Mouse (Mus musculus): ENCODE measurements at regions not wholly inside any gene's neighbourhood (a gene's known extent, or its start where the extent isn't known, plus 50 kb on each side); places are given as distances from the start of the nearest gene placed in this dataset.

DNA sequence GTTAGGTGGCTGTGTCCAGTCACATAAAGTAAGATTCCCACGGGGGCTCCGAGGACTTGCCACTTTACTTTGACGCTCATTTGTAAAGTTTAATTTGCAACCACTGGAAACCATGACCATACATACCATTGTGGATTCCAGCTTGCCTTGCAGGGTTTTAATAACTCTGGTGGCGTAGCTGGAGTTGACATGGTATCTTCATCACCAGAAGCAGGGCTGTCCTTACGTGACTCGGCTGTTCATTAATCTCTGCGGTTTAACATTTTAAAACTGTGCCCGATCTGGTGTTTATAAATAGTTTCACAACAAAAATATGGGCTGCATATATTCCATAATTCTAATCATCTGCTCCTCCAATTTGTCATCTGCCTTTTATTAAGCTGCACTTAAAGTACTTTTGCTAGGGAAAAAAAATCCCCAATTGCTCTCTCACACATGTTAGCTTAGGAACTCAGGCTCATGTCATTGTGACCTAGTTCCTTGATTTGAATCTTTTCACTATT, 159.1 kb downstream of the Ndfip2 start:
- no peak for DNase-seq (ENCODE audit: low spot score)

DNA sequence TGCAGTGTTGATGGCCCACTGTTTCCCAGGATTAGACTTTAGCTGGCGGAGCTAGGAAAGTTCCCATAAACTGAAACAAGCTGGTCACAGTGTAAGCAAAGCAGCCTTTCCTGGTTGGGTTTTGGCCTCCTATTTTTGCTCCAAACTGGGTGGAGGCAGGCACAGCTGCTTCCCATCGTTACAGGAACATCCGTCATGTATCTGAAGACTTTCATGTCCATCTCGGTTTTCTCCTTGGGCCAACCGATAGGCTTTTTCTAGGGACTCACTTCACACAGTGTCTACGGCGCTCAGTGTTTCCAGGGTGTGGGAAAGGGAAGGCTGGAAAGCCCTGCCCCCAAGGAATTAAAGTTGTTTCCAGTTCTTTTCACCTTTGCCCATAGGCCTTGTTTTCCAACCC, 158.6 kb downstream of the Ndfip2 start:
- DNase-seq (ENCODE audit: low spot score): no peak

GRCm38 (mm10) chr14:105404662-105405061, 146.3 kb downstream of the Ndfip2 start:
- DNase-seq (ENCODE audit: low spot score): no peak

- DNase-seq (ENCODE audit: low spot score): no peak
Observed at GRCm38 (mm10) chr14:105404241-105404640, 145.9 kb downstream of the Ndfip2 start.

GRCm38 (mm10) chr14:105403256-105403655, 144.9 kb downstream of the Ndfip2 start:
- DNase-seq (ENCODE audit: low spot score): no peak

- no peak for DNase-seq (ENCODE audit: low spot score)
Observed at GRCm38 (mm10) chr14:105402556-105402955, 144.2 kb downstream of the Ndfip2 start.

DNA sequence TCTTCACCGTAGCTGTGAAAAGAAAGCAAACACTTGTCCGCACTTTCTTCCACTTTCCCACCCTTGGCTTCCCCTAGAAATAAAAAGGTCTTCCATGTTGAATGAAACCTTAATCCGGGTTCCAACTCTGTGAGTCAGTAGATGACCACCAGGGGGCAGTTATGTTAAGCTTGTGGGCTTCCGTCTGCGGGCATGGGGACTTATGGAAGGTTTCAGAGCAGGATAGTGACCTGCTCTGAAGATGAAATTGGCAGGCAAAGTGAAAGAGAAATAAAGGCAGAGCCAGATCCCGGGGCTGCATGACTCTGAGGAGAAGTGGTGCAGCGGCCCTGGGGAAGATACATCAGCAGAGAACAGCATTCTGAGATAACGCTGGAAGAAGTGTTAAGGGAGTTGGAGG, 139.1 kb downstream of the Ndfip2 start:
- DNase-seq (ENCODE audit: low spot score): peak; percentile 78

- no peak for DNase-seq (ENCODE audit: low spot score)
Observed at GRCm38 (mm10) chr14:105392079-105392813, 133.9 kb downstream of the Ndfip2 start.

DNA sequence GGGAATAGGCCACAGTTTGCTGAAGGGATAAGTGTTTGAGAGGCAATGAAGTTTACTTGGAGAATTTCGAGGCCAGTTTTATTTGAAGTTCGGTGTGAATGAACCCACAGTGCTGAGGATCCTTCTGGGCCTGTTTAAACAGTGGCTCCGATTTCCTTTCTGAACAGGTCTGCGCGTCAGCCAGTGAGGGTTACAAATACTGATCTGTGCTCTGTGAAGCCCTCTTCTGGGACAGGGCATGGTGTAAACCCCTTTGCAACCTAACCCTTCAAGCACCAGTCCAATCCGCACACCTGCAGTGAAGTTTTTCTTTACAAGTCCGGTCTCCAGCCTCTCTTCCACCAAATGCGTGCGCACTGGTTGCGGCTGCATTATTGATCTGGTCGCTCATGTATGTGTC, 133.1 kb downstream of the Ndfip2 start:
- DNase-seq (ENCODE audit: low spot score): no peak

DNA sequence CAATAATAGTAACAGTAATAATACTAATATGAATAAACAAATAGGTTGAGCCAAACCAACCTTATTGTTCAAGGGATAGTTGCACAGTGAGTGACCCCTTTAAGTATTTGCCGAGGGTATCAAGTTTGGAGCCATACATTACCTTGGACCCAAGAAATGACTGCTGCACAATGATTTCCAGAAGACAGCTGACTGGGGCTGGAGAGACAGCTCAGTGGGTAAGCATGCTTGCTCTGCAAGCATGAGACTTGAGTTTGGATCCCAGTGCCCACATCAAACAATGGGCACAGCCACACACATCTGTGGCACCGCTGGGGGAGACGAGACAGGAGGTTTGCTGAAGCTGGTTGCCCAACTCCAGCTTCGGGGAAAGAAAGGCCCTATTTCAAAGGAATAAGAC, 126.7 kb downstream of the Ndfip2 start:
- no peak for DNase-seq (ENCODE audit: low spot score)

DNA sequence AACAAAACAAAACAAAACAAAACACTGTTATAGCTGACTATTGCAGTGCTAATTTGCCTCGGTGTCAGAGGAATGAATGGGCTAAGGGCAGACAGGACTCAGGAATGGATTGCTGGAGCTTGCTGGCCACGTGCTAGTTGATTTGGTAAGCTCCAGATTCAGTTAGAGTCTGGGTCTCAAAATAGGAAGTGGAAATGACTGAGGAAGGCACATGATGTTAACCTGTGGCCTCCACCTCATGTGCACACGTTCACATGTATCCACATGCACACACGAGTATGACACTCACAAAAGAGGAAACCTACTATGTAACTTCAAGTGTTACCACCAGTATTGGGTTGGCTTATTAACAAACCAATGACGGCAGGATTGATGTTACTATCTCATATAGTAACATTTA, 125.0 kb downstream of the Ndfip2 start:
- no peak for DNase-seq (ENCODE audit: low spot score)

- DNase-seq (ENCODE audit: low spot score): no peak
Observed at GRCm38 (mm10) chr14:105380101-105380500, 121.7 kb downstream of the Ndfip2 start.

DNA sequence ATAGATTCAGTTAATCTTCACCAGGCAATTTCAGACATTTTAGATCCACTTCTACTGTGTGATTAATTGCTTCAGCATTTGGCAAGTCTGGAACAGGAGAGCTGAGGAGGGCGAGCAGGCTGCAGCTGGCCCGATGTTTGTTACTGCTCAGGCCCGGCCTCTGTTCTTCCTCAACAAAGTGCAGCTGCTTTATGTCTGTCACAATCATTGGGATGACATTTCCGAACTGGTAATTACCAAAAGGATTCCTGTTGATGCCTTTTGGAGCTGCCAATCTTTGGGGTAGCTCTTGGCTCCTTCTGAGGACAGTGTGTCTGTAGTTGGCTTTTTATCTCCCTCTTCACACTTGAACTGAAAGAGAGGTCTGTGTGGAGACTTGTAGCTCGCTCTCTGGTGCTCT, 119.4 kb downstream of the Ndfip2 start:
- no peak for DNase-seq (ENCODE audit: low spot score)

DNA sequence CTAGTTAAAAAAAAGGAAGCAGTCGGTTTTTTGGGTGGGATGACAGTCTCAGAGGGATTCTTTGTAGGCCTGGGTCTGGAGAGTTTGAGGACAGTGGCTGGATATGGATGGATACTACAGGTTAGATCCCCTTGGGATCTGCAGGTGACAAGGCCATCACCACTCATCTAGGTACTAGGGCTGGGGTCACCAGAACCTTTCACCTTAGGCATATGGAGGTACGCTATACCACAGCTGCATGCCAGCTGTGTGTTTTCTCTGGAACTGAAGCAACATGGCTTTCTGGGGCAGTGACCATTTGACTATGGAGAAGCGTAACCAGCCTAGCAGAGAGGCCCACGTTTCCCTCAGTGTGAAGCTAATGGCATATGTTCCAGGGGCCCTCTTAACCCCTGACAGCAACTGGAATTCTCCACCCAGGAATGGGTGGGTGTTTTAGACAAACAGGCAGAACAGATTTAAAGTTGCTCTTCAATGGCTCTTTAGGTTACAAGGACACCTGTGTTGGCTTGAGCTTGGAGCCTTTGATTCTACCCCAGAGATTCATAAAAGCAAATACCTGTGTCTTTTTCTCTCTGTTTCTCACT, 118.8 kb downstream of the Ndfip2 start:
- no peak for DNase-seq (ENCODE audit: low spot score)

DNA sequence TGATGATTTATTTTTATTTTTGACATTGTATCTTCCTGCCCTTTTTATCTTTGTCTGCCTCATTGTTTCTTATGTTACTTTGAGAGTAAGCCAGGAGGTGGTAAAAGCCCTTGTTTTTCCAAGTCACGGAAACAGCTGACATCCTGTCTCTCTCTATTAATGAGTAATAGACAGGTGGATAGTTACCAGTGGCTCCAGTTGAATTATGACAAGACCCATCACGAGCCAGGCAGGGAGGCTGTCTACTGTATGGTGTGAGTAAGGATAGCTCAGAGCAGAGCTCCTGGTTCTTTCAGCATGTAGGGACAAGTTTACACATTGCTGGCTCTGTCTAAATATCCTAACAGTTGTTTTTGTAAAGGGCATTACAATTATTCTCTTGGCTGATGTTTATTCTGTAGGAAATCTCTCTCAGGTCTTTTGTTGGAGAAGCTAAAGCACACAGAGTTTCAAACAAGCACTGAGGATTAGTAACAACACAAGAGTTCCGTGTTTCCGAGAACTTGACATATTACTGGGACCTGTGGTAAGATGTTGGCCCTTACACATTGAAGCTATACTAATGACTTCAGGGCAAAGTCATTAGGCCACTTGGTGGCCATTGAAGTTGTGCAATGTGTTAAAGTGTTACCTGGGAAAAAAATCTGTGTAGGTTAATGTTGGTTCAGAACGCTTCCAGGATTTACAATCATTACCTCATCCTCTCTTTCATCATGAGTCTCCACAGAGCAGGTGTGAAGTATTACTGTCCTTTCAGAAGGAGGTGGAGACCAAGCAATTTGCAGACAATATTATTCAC, 111.5 kb downstream of the Ndfip2 start:
- DNase-seq (ENCODE audit: low spot score): no peak

- DNase-seq (ENCODE audit: low spot score): no peak
Observed at GRCm38 (mm10) chr14:105360530-105360929, 102.2 kb downstream of the Ndfip2 start.

DNA sequence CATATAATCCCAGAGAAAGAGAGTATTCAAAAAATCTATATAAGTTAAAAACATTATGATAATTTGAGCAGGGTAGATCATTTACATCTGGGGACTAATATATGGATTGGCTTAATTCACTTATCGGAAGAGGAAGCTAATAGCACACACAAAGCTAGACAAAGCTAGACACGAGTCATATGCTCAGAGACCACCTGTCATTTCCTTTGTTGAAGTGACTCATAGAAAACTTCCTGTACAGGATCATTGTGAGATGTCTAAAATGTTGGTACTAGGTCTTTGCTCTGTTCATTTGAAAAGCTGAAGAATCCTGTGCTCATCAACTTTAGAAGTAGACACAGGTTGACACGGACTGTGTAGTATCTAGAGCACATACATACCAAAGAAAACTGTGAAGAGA, 101.5 kb downstream of the Ndfip2 start:
- no peak for DNase-seq (ENCODE audit: low spot score)

All from layer of hippocampus, adult 9-10 months (tissue).